Mouse (Mus musculus) forebrain, embryonic 15.5 days (tissue): ENCODE measurements at regions not wholly inside any gene's neighbourhood (a gene's known extent, or its start where the extent isn't known, plus 50 kb on each side); places are given as distances from the start of the nearest gene placed in this dataset.

Source experiments
- ATAC-seq: fragments of 200-750 bp; cut with Nextera tagmentation; replicated peaks from 2 replicates; pipeline ENCODE4 v1.8.0; 2017; ENCODE audit warnings: mild to moderate bottlenecking, moderate TSS enrichment, moderate library complexity
- H3K27ac ChIP-seq: fragments of 300-500 bp; sonication (generic); replicated peaks from 2 replicates; pipeline ENCODE4 v1.5.1; 2015; ENCODE audit warnings: mild to moderate bottlenecking, inconsistent platforms
- H3K27me3 ChIP-seq: fragments of 300-500 bp; sonication (generic); 2 replicates; pipeline ENCODE4 v1.6.1; 2015; ENCODE audit warnings: inconsistent platforms
- H3K36me3 ChIP-seq: fragments of 300-500 bp; sonication (generic); 2 replicates; pipeline ENCODE4 v1.6.1; 2015; ENCODE audit warnings: mild to moderate bottlenecking, inconsistent platforms
- H3K4me1 ChIP-seq: fragments of 300-500 bp; sonication (generic); 2 replicates; pipeline ENCODE4 v1.6.1; 2015; ENCODE audit warnings: inconsistent platforms
- H3K4me2 ChIP-seq: fragments of 300-500 bp; sonication (generic); replicated peaks from 2 replicates; pipeline ENCODE4 v1.6.1; 2015; ENCODE audit warnings: mild to moderate bottlenecking, inconsistent platforms
- H3K4me3 ChIP-seq: fragments of 300-500 bp; sonication (generic); 2 replicates; pipeline ENCODE4 v1.5.1; 2015; ENCODE audit warnings: mild to moderate bottlenecking, inconsistent platforms
- H3K9ac ChIP-seq: fragments of 300-500 bp; sonication (generic); replicated peaks from 2 replicates; pipeline ENCODE4 v1.6.1; 2015; ENCODE audit warnings: mild to moderate bottlenecking, inconsistent platforms
- H3K9me3 ChIP-seq: fragments of 300-500 bp; sonication (generic); 2 replicates; pipeline ENCODE4 v1.6.1; 2016; ENCODE audit warnings: inconsistent platforms
- WGBS: fragments of 180-500 bp; shearing (Covaris S2); methylation state at CpG from one replicate; pipeline ENCODE4 v1.1.7; 2015; ENCODE audit warnings: mixed read lengths; 5-methylcytosine and 5-hydroxymethylcytosine counted together

DNA sequence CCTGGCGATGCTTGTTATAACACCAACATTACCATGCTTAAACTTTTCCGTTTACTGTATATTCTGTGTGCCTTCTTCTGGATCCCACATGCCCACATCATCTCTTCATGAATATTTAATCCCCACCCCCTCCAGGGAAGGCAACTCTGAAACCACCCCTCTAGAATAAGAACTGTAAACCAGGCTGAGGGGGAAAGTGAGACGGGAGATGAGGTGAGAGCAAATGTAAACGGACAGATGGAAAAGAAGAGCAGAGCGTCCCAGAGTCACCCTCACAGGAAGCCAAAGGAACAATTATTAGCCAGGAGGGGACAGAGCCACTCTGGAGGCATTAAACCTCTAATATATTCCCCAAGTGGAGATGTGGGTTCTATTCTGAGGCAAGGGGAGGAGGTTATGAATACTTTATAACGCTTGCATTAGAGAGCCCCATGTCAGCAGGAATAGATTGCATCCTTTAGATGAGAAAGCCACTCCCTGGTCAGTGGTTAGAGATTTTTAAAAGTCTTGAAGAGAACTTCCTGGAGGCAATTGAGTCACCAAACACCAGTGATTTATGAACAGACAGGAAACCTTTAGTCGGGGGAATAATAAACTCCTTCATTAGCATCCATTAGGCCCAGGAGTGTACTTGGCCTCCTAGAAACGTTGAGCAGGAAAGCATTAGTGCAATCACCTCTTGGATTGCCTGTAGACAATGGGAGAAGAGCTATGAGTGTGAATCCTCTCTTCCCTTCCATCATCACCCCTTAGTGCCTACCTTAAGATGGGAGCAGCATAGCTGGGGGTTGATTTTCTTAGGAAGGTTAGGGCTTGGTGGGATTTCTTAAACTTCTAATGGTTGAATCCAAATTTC, 220.1 kb downstream of the Elavl2 start:
- H3K4me2 ChIP-seq = no peak overlapping the region
- H3K27me3 ChIP-seq = no peaks in the 10 kb centered on the region
- H3K27ac ChIP-seq = no peak overlapping the region
- H3K9ac ChIP-seq = no peak overlapping the region
- H3K36me3 ChIP-seq = no peaks in the 10 kb centered on the region
- H3K9me3 ChIP-seq = no peaks in the 10 kb centered on the region
- 76% methylated on average over 8 of the region's 8 CpGs for WGBS
- no peak overlapping the region for H3K4me3 ChIP-seq
- H3K4me1 ChIP-seq = no peaks in the 10 kb centered on the region
- ATAC-seq = no peak

DNA sequence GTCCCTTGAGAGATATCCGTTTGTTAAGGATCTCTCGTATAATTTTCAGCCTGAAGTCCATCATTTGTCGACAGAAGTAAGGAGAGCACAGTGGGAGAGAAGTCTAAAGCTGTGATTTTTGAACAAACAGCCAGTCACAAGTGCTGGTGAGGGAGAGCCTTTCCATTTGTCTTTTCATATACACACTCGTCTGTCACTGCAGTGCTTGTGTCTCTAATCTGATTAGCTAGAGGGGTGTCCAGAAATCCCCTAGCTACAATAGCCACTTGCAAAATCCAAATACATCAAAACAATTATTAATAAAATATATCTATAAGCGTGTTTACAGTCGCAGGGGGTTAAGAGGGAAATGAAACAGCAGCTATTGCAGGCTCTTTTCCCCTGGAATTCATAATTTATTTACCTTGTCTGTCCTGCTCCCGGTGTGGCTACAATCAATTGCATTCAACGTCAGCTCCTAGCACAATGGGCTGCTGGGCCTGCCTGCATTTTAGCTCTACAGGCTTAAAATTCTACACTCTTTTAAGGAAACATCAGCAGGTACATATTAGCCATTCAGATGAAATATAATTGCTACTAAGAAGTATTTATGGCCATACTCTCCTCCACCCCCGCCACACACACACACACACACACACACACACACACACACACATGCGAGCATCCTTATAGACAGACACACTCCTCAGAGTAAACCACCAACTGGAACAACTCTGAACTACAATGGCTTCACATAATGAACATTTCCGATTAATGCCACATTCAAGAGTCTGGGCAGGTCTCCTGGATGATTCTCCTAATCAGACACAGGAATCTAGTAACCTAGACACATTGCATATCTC, 236.1 kb downstream of the Elavl2 start:
- no peaks in the 10 kb centered on the region for H3K4me1 ChIP-seq
- H3K27ac ChIP-seq = no peak overlapping the region
- ATAC-seq = no peak
- no peaks in the 10 kb centered on the region for H3K9me3 ChIP-seq
- no peak overlapping the region for H3K4me2 ChIP-seq
- no peaks in the 10 kb centered on the region for H3K36me3 ChIP-seq
- H3K27me3 ChIP-seq = no peaks in the 10 kb centered on the region
- H3K4me3 ChIP-seq = no peak overlapping the region
- WGBS = 61% methylated on average over 11 of the region's 11 CpGs
- no peak overlapping the region for H3K9ac ChIP-seq

DNA sequence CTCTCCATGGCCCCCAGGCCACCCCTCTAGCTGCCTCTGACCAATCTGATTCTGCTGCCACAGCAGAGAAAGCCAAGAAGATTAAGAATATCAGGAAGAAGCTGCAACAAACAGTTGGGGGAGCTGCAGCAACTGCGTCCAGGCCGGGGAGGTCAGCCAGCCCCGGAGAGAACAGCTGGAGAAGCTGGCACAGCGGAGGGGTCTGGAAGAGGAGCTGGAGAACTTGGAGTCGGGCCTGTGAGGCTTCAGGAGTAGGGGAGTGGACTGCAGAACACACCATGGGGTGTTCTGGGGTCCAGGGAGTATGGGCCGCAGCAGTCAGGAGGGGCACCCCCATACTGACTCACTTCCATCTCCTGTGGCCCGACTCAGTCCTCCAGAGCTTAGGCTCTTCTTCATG, 243.5 kb downstream of the Elavl2 start:
- Histone ChIP-seq H3K27ac (no peak overlapping the region), H3K9ac (no peak overlapping the region), H3K9me3 (no peaks in the 10 kb centered on the region), H3K36me3 (no peaks in the 10 kb centered on the region), H3K27me3 (no peaks in the 10 kb centered on the region), H3K4me1 (peaks cover 11% of the 10 kb centered on the region), H3K4me3 (no peak overlapping the region), H3K4me2 (no peak overlapping the region)
- ATAC-seq = no peak
- 77% methylated on average over 7 of the region's 7 CpGs for WGBS

DNA sequence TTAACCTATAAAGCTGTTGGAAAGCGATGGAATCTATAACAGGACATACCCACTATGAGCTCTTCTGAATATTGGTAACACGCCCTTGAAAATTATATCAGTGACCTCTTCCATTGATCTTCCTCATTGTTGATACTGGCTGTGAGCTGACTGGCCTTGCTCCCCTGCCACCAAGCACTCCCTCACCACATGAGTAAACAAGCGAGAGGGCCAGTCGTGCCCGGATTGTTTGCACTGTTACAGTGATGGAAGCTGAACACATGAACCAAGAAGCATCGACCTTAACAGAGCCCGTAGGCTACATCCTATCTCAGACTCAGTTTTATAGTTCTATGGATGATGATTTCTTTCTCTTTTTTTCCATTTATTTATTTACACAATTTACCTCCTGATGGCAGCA, 255.9 kb downstream of the Elavl2 start:
- Histone ChIP-seq H3K27ac (no peak overlapping the region), H3K4me2 (no peak overlapping the region), H3K9ac (no peak overlapping the region), H3K27me3 (no peaks in the 10 kb centered on the region), H3K4me1 (no peaks in the 10 kb centered on the region), H3K4me3 (no peak overlapping the region), H3K36me3 (no peaks in the 10 kb centered on the region), H3K9me3 (no peaks in the 10 kb centered on the region)
- no peak for ATAC-seq
- 93% methylated on average over 7 of the region's 7 CpGs for WGBS

DNA sequence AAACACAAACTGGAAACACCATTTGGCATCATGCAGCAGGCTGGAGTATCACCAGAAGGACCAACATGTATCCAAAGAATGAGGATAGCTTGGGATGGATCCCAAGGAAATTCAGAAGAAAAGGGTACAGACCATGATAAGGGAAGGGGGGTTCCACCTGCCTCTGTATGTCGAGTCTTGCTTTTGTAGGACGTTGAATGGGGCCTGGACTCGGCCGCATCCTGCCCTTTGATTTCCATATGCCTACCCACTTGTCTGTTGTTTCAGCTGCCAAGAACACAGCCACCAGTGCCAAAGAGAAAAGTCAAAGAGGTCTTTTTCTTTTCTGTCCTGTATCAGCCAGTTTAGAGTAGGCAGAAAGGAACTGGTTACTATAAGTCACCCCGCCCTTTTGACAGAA, 256.7 kb downstream of the Elavl2 start:
- peak; percentile 55; the same call in 1 of the 2 replicates for ATAC-seq
- 66% methylated on average over 5 of the region's 5 CpGs for WGBS
- no peaks in the 10 kb centered on the region for H3K4me1 ChIP-seq
- H3K36me3 ChIP-seq = no peaks in the 10 kb centered on the region
- no peaks in the 10 kb centered on the region for H3K27me3 ChIP-seq
- no peak overlapping the region for H3K27ac ChIP-seq
- H3K4me3 ChIP-seq = no peak overlapping the region
- no peak overlapping the region for H3K9ac ChIP-seq
- no peaks in the 10 kb centered on the region for H3K9me3 ChIP-seq
- H3K4me2 ChIP-seq = no peak overlapping the region

DNA sequence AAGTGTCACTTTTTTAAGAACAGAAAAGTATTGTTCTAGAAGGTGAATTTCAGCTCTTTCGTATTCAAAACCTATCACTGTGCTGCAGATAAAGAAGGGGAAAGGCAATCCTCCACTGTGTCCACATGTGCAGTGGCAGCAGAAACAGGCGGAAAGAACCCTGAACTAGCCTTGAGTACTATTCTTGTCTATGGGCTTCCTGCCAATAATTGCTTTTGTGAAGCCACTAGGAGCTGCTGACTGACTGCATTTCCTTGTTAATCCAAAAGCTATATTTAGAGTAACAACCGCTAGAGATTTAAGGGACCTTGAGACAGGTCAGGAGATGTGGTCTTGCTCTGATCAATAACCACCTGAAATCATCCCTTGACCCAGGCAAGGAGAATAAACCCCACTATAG, 265.3 kb downstream of the Elavl2 start:
- no peak for ATAC-seq
- WGBS = 68% methylated on average over 3 of the region's 3 CpGs
- H3K9ac ChIP-seq = no peak overlapping the region
- H3K36me3 ChIP-seq = no peaks in the 10 kb centered on the region
- no peak overlapping the region for H3K4me2 ChIP-seq
- no peak overlapping the region for H3K27ac ChIP-seq
- no peaks in the 10 kb centered on the region for H3K27me3 ChIP-seq
- H3K4me1 ChIP-seq = 0 out of 2 replicates have a peak, but pooled peaks cover 6% of the 10 kb centered on the region
- no peaks in the 10 kb centered on the region for H3K9me3 ChIP-seq
- H3K4me3 ChIP-seq = no peak overlapping the region

DNA sequence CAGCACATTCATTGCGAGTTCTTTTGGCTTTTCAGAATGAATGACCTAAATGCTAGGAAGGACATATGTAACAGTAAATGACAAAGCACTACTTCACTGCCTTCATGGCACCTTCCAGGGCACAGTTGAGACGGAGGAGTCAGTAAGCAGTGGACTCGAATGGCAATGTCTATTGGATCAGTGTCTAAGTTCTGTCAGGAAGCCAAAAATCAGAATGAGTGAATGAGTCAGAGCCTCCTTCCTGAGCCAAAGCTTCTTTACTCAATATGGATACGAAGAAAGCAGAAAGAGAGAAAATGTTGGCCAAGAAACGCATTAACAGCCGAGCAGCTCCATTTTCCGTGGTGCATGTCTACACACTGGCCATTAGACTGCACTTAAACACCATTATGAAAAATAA, 268.3 kb downstream of the Elavl2 start:
- H3K4me3 ChIP-seq = no peak overlapping the region
- H3K4me1 ChIP-seq = 0 out of 2 replicates have a peak, but pooled peaks cover 6% of the 10 kb centered on the region
- no peak for ATAC-seq
- no peaks in the 10 kb centered on the region for H3K9me3 ChIP-seq
- 73% methylated on average over 7 of the region's 7 CpGs for WGBS
- no peak overlapping the region for H3K4me2 ChIP-seq
- H3K27me3 ChIP-seq = no peaks in the 10 kb centered on the region
- no peak overlapping the region for H3K27ac ChIP-seq
- H3K36me3 ChIP-seq = no peaks in the 10 kb centered on the region
- no peak overlapping the region for H3K9ac ChIP-seq

DNA sequence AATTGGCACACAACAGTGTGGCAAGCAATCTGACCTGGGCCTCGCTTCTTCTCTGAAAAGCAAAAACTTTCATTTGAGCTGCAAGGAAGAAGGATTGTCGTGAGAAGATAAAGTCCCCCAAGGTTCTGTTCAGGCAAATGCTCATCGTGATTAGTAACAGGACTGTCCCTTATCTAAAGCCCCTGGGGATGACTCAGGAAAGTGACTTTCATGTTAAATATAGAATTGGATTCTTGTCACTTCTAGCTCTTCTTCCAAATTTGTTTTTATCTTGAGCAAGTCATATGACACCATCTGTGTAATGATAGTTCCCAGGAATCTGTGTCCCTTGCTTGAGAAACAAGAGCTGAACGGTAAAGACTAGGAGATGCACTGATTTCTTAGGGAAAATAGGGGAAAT, 280.3 kb downstream of the Elavl2 start:
- no peaks in the 10 kb centered on the region for H3K27me3 ChIP-seq
- no peak for ATAC-seq
- H3K4me3 ChIP-seq = no peak overlapping the region
- H3K4me1 ChIP-seq = peaks cover 3% of the 10 kb centered on the region; the same call in 1 of the 2 replicates
- no peak overlapping the region for H3K9ac ChIP-seq
- no peak overlapping the region for H3K4me2 ChIP-seq
- no peaks in the 10 kb centered on the region for H3K36me3 ChIP-seq
- WGBS = 85% methylated on average over 4 of the region's 4 CpGs
- no peak overlapping the region for H3K27ac ChIP-seq
- H3K9me3 ChIP-seq = no peaks in the 10 kb centered on the region

DNA sequence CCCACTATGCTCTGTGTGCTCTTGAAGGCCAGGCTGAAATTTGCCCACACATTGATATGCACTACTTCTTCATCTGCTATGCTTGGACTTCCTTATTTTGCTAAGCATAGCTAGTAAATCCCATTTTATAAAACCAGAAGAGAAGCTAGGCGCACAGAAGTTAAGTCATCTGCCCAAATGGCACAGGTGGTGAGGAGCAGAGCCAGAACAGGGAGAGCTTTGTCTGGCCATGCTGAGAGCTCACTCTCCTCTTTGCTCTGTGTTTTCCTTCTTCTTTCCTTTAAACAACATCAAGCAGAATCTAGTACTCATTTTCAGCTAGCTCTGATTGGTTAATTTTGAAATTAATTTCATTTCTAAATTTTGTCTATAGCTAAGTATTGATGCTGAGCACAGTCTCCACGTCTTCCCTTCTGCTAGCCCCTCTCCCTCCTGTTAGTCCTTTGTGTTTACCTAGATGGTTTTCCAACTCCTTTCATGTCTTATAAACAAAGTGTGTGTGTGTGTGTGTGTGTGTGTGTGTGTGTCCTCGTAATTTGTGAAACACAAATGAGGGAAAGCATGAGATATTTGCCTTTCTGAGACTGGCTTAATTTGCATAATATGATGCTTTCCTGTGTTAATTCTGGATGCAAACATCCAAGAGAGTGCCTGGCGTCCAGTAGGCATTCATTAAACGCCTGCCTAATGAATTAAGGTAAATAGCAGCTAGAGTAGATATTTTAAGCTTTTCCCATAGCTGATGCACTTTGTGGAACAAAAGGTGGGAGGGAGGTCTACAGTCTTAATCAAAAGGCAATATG, 283.6 kb downstream of the Elavl2 start:
- Histone ChIP-seq H3K4me3 (no peak overlapping the region), H3K9ac (no peak overlapping the region), H3K9me3 (no peaks in the 10 kb centered on the region), H3K27me3 (no peaks in the 10 kb centered on the region), H3K4me1 (peaks cover 3% of the 10 kb centered on the region; the same call in 1 of the 2 replicates), H3K36me3 (no peaks in the 10 kb centered on the region), H3K4me2 (no peak overlapping the region), H3K27ac (0 out of 2 replicates have a peak overlapping the region, but pooled peaks have one; percentile 1)
- WGBS = 31% methylated on average over 5 of the region's 5 CpGs
- peak; percentile 65 for ATAC-seq

DNA sequence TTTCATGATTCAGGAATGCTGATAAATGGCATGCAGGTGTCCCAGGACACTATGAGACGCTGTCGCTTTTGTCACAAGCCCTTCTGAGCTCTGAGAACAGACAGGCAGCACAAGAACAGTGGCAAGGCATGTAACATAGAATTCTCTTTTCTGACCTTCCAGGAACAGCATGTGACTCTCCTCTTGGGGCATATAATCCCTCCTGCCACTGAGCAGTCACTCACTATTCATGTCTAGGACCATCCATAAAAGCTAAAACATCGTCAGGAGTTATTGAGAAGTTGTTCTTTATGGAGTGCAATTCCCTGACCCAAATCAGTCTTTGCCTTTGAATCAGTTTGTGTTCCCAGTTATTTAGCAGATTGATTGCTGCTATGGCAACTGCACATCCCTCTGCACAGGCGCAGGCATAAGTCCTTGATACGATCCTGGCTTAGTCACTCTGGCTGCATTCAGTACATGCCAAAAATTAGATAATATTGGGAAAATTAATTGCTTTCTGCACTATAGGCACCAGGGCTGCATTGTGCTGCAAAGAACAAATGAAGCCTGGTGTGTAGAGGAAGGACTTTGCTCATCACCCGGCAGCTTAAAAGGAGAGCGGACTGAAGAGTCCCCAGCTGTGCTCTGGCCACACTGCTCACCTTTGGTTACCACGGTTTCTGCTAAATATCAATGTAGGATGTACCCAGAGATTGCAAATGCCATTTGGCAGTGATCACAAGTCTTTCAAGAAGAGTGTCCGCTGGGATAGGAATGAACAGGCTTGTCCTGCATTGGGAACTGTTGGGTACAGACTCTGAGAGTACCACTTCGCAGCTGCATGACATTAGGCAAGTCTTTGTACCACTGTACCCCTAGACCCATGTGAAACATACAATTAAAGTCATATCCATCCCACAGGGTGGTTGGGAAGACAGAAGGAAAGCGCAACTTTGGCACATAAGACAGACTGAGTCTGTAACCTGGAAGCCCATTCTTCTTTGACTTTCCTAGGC, 288.6 kb downstream of the Elavl2 start:
- peak; percentile 62; the same call in 1 of the 2 replicates for ATAC-seq
- Histone ChIP-seq H3K9me3 (no peaks in the 10 kb centered on the region), H3K36me3 (no peaks in the 10 kb centered on the region), H3K9ac (no peak overlapping the region), H3K4me1 (peaks cover 11% of the 10 kb centered on the region), H3K4me2 (no peak overlapping the region), H3K27me3 (no peaks in the 10 kb centered on the region), H3K27ac (no peak overlapping the region), H3K4me3 (no peak overlapping the region)
- WGBS = 72% methylated on average over 11 of the region's 11 CpGs

DNA sequence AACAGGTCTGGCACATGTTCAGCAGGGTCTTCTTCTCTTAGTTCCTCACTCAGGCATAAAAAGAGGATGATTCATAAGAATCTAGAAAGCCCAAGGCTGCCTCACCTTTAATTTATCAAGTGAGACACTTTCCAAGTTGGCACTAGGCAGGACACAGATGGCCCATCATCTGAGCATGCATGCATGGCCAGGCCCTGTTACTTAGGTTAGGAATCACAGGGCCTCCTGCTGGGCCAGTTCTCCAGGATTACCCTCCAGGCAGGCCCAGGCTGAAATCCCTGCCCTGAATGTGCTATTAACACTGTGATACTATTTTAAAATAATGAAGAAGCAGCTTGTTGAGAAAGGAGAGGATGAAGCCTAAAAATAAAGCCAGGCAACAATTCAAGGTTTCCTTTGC, 304.5 kb downstream of the Elavl2 start:
- Histone ChIP-seq H3K36me3 (no peaks in the 10 kb centered on the region), H3K9me3 (no peaks in the 10 kb centered on the region), H3K27ac (no peak overlapping the region), H3K27me3 (no peaks in the 10 kb centered on the region), H3K4me1 (peaks cover 18% of the 10 kb centered on the region), H3K9ac (no peak overlapping the region), H3K4me3 (no peak overlapping the region), H3K4me2 (no peak overlapping the region)
- no peak for ATAC-seq
